Mouse (Mus musculus) limb, embryonic 15.5 days (tissue): Measurements from ENCODE around the gene 1500015O10Rik. TPM values are rescaled to one million over a fixed set of nuclear protein-coding genes. Genes with fewer than 3 reads are reported as not detected.

Experiments used
- ATAC-seq: fragments of 200-750 bp; cut with Nextera tagmentation; 2 replicates; pipeline ENCODE4 v1.8.0; 2017; ENCODE audit warnings: low read depth, moderate TSS enrichment; ENCODE audit not compliant: insufficient number of reproducible peaks, low FRiP score, low TSS enrichment
- H3K27ac ChIP-seq: fragments of 300-500 bp; sonication (generic); 2 replicates; pipeline ENCODE4 v1.5.1; 2015; ENCODE audit warnings: moderate library complexity, mild to moderate bottlenecking, inconsistent platforms
- H3K27me3 ChIP-seq: fragments of 300-500 bp; sonication (generic); 2 replicates; pipeline ENCODE4 v1.6.1; 2015; ENCODE audit warnings: inconsistent platforms
- H3K36me3 ChIP-seq: fragments of 300-500 bp; sonication (generic); 2 replicates; pipeline ENCODE4 v1.6.1; 2015; ENCODE audit warnings: inconsistent platforms
- H3K4me1 ChIP-seq: fragments of 300-500 bp; sonication (generic); 2 replicates; pipeline ENCODE4 v1.6.1; 2015; ENCODE audit warnings: inconsistent platforms
- H3K4me2 ChIP-seq: fragments of 300-500 bp; sonication (generic); 2 replicates; pipeline ENCODE4 v1.6.1; 2015; ENCODE audit warnings: mild to moderate bottlenecking, inconsistent platforms
- H3K4me3 ChIP-seq: fragments of 300-500 bp; sonication (generic); 2 replicates; pipeline ENCODE4 v1.5.1; 2015; ENCODE audit warnings: mild to moderate bottlenecking, inconsistent platforms
- H3K9ac ChIP-seq: fragments of 300-500 bp; sonication (generic); 2 replicates; pipeline ENCODE4 v1.6.1; 2015; ENCODE audit warnings: inconsistent platforms
- H3K9me3 ChIP-seq: fragments of 300-500 bp; sonication (generic); 2 replicates; pipeline ENCODE4 v1.6.1; 2016; ENCODE audit warnings: inconsistent platforms
- WGBS: fragments of 180-500 bp; shearing (Covaris S2); methylation state at CpG from one replicate; pipeline ENCODE4 v1.1.7; 2015; 5-methylcytosine and 5-hydroxymethylcytosine counted together
- polyA plus RNA-seq: library from polyadenylated mRNA; unstranded; fragments of >200 nt; fragmentation: Nextera tagmentation; extraction: Ambion mirVana; gene quantifications from 2 replicates; pipeline ENCODE4 v1.2.1, GENCODE M21; 2015

1500015O10Rik gene
- polyA plus RNA-seq, 1 experiment from 2014 or later: 170 TPM

- no peak for ATAC-seq
- Histone ChIP-seq H3K4me3 (no peak overlapping the region), H3K27ac (no peak overlapping the region), H3K9me3 (no peaks in the 10 kb centered on the region), H3K4me2 (no peak overlapping the region), H3K36me3 (no peaks in the 10 kb centered on the region; the same call in 1 of the 2 replicates), H3K9ac (no peak overlapping the region), H3K27me3 (no peaks in the 10 kb centered on the region), H3K4me1 (no peaks in the 10 kb centered on the region)
- WGBS: 37% methylated on average over 7 of the region's 7 CpGs
Measured at GRCm38 (mm10) chr1:43737812-43738518, 7.6 kb downstream of the 1500015O10Rik start.

- WGBS: 81% methylated on average over 10 of the region's 10 CpGs
- Histone ChIP-seq H3K36me3 (no peaks in the 10 kb centered on the region; the same call in 1 of the 2 replicates), H3K9ac (no peak overlapping the region), H3K27ac (no peak overlapping the region), H3K9me3 (no peaks in the 10 kb centered on the region), H3K4me3 (no peak overlapping the region), H3K4me2 (no peak overlapping the region), H3K27me3 (no peaks in the 10 kb centered on the region), H3K4me1 (no peaks in the 10 kb centered on the region)
- no peak for ATAC-seq
Measured at GRCm38 (mm10) chr1:43738519-43738894, 8.1 kb downstream of the 1500015O10Rik start.

GRCm38 (mm10) chr1:43754448-43755312 is 24.3 kb downstream of the 1500015O10Rik start:
- 84% methylated on average over 8 of the region's 8 CpGs for WGBS
- no peaks in the 10 kb centered on the region for H3K27me3 ChIP-seq
- no peaks in the 10 kb centered on the region for H3K9me3 ChIP-seq
- H3K9ac ChIP-seq: no peak overlapping the region
- no peak overlapping the region for H3K27ac ChIP-seq
- no peak overlapping the region for H3K4me3 ChIP-seq
- no peak overlapping the region for H3K4me2 ChIP-seq
- ATAC-seq: no peak
- no peaks in the 10 kb centered on the region for H3K4me1 ChIP-seq
- H3K36me3 ChIP-seq: peaks cover 34% of the 10 kb centered on the region

GRCm38 (mm10) chr1:43760085-43760484 is 29.7 kb downstream of the 1500015O10Rik start:
- ATAC-seq: no peak
- Histone ChIP-seq H3K36me3 (peaks cover 22% of the 10 kb centered on the region), H3K27ac (no peak overlapping the region), H3K9ac (no peak overlapping the region), H3K4me2 (no peak overlapping the region), H3K9me3 (no peaks in the 10 kb centered on the region), H3K27me3 (no peaks in the 10 kb centered on the region), H3K4me3 (no peak overlapping the region), H3K4me1 (peaks cover 4% of the 10 kb centered on the region)

GRCm38 (mm10) chr1:43764481-43764880 is 34.1 kb downstream of the 1500015O10Rik start:
- H3K36me3 ChIP-seq: peaks cover 31% of the 10 kb centered on the region
- H3K4me3 ChIP-seq: no peak overlapping the region
- H3K4me1 ChIP-seq: peaks cover 4% of the 10 kb centered on the region
- H3K27ac ChIP-seq: no peak overlapping the region
- no peaks in the 10 kb centered on the region for H3K9me3 ChIP-seq
- no peak for ATAC-seq
- H3K4me2 ChIP-seq: no peak overlapping the region
- 89% methylated on average over 2 of the region's 2 CpGs for WGBS
- no peaks in the 10 kb centered on the region for H3K27me3 ChIP-seq
- H3K9ac ChIP-seq: no peak overlapping the region

- H3K36me3 ChIP-seq: peaks cover 47% of the 10 kb centered on the region
- no peaks in the 10 kb centered on the region for H3K9me3 ChIP-seq
- no peak overlapping the region for H3K4me2 ChIP-seq
- no peak overlapping the region for H3K9ac ChIP-seq
- no peak overlapping the region for H3K4me3 ChIP-seq
- H3K4me1 ChIP-seq: peaks cover 4% of the 10 kb centered on the region
- ATAC-seq: no peak
- H3K27ac ChIP-seq: no peak overlapping the region
- H3K27me3 ChIP-seq: no peaks in the 10 kb centered on the region
- WGBS: 82% methylated on average over 2 of the region's 2 CpGs
Measured at GRCm38 (mm10) chr1:43766328-43766727, 35.9 kb downstream of the 1500015O10Rik start.

- no peak overlapping the region for H3K4me3 ChIP-seq
- no peak overlapping the region for H3K9ac ChIP-seq
- no peaks in the 10 kb centered on the region for H3K27me3 ChIP-seq
- peaks cover 54% of the 10 kb centered on the region for H3K36me3 ChIP-seq
- no peaks in the 10 kb centered on the region for H3K9me3 ChIP-seq
- no peak overlapping the region for H3K4me2 ChIP-seq
- ATAC-seq: peak; percentile 69; the same call in 1 of the 2 replicates
- 63% methylated on average over 4 of the region's 4 CpGs for WGBS
- H3K4me1 ChIP-seq: no peaks in the 10 kb centered on the region
- H3K27ac ChIP-seq: no peak overlapping the region
Measured at GRCm38 (mm10) chr1:43768385-43768990, 38.1 kb downstream of the 1500015O10Rik start.

GRCm38 (mm10) chr1:43769348-43769747 is 38.9 kb downstream of the 1500015O10Rik start:
- 67% methylated on average over 1 of the region's 1 CpGs for WGBS

GRCm38 (mm10) chr1:43770032-43770431 is 39.6 kb downstream of the 1500015O10Rik start:
- Histone ChIP-seq H3K4me1 (no peaks in the 10 kb centered on the region), H3K4me2 (no peak overlapping the region), H3K27ac (no peak overlapping the region), H3K9me3 (no peaks in the 10 kb centered on the region), H3K4me3 (no peak overlapping the region), H3K27me3 (no peaks in the 10 kb centered on the region), H3K9ac (no peak overlapping the region), H3K36me3 (peaks cover 41% of the 10 kb centered on the region)
- WGBS: 88% methylated on average over 3 of the region's 3 CpGs
- ATAC-seq: no peak

More at GRCm38 (mm10) chr1:43769348-43769747, 38.9 kb downstream of the 1500015O10Rik start:
- Histone ChIP-seq H3K27me3 (no peaks in the 10 kb centered on the region), H3K4me1 (no peaks in the 10 kb centered on the region), H3K4me2 (no peak overlapping the region), H3K9me3 (no peaks in the 10 kb centered on the region), H3K36me3 (peaks cover 48% of the 10 kb centered on the region), H3K9ac (no peak overlapping the region), H3K27ac (no peak overlapping the region), H3K4me3 (no peak overlapping the region)
- no peak for ATAC-seq

- H3K36me3 ChIP-seq: peaks cover 36% of the 10 kb centered on the region
- no peaks in the 10 kb centered on the region for H3K9me3 ChIP-seq
- no peak overlapping the region for H3K9ac ChIP-seq
- no peak overlapping the region for H3K27ac ChIP-seq
- ATAC-seq: no peak
- no peak overlapping the region for H3K4me2 ChIP-seq
- H3K27me3 ChIP-seq: no peaks in the 10 kb centered on the region
- H3K4me1 ChIP-seq: no peaks in the 10 kb centered on the region
- H3K4me3 ChIP-seq: no peak overlapping the region
- WGBS: 84% methylated on average over 3 of the region's 3 CpGs
Measured at GRCm38 (mm10) chr1:43772694-43773093, 42.3 kb downstream of the 1500015O10Rik start.

- Histone ChIP-seq H3K27me3 (no peaks in the 10 kb centered on the region), H3K4me3 (no peak overlapping the region), H3K4me2 (no peak overlapping the region), H3K27ac (no peak overlapping the region), H3K9me3 (no peaks in the 10 kb centered on the region), H3K9ac (no peak overlapping the region), H3K4me1 (no peaks in the 10 kb centered on the region), H3K36me3 (peaks cover 41% of the 10 kb centered on the region)
- no peak for ATAC-seq
- 87% methylated on average over 4 of the region's 4 CpGs for WGBS
Measured at GRCm38 (mm10) chr1:43774126-43774525, 43.7 kb downstream of the 1500015O10Rik start.

GRCm38 (mm10) chr1:43776106-43776505 is 45.7 kb downstream of the 1500015O10Rik start:
- no peak for ATAC-seq
- Histone ChIP-seq H3K4me3 (no peak overlapping the region), H3K27ac (no peak overlapping the region), H3K4me2 (no peak overlapping the region), H3K4me1 (no peaks in the 10 kb centered on the region), H3K27me3 (no peaks in the 10 kb centered on the region), H3K36me3 (peaks cover 29% of the 10 kb centered on the region), H3K9ac (no peak overlapping the region), H3K9me3 (no peaks in the 10 kb centered on the region)
- WGBS: 89% methylated on average over 3 of the region's 3 CpGs
